Mouse (Mus musculus) embryonic fibroblast, embryonic 13.5 days (primary cell): ENCODE data around the gene 1700012P22Rik.

ENCODE experiments used
- CTCF ChIP-seq: IDR thresholded peaks from 2 replicates; pipeline ENCODE4 v1.5.1; 2011; ENCODE audit warnings: mild to moderate bottlenecking, control low read depth, low read length, moderate library complexity, borderline replicate concordance; ENCODE audit not compliant: insufficient read depth
- POLR2A ChIP-seq: IDR thresholded peaks from 2 replicates; pipeline ENCODE4 v1.6.1; 2011; ENCODE audit warnings: low read depth, mild to moderate bottlenecking, control low read depth, low read length, moderate library complexity

DNA sequence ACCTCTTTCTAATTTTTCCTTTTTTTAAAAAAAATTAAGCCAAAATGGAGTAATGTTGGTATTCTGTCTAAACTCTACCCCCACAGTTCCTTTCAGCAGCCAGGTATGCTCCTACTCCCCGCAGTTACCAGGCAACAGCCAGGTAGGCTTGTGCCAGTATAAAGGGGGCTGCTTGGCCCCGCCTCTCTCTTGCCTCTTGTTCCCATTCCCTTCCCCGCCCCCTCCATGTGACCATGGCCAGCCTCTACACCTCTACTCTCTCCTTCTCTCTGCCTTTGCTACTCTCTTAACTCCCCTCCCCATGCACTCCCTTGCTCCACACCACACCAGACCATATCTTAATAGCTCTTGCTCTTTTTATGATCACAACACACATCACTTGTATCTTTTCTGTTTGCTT, 32.3 kb downstream of the 1700012P22Rik start:
- no peak for TF ChIP-seq POLR2A
- TF ChIP-seq CTCF: no peak
